Mouse (Mus musculus) liver, adult 2 months (tissue): ENCODE results near the gene Slc7a5.

ENCODE experiments used
- CTCF ChIP-seq: fragments of 200-500 bp; IDR thresholded peaks from 2 replicates; pipeline ENCODE4 v1.5.1; 2011; ENCODE audit warnings: low read depth, low read length, control low read depth
- POLR2A ChIP-seq: fragments of 200-500 bp; IDR thresholded peaks from 2 replicates; pipeline ENCODE4 v1.6.1; 2011; ENCODE audit warnings: low read length, control low read depth; ENCODE audit not compliant: insufficient read depth; ENCODE audit errors: extremely low read depth

GRCm38 (mm10) chr8:121907587-121908248 lies at the start of gene Slc7a5:
- no peak for TF ChIP-seq CTCF
- peak; percentile 89 for TF ChIP-seq POLR2A
